Mouse (Mus musculus) frontal cortex, postnatal 36 days (tissue): ENCODE data around the gene Nkx1-1.

Experiments
- DNase-seq, 2 experiments: peaks; one replicate each; pipeline ENCODE4 v3.0.0; 2022; ENCODE audit warnings: low spot score in 2 of 2

Nkx1-1 gene

GRCm38 (mm10) chr5:33433201-33434138, at the start of gene Nkx1-1:
Gene Nkx1-1, minus strand, starts transcription at chr5:33433976.
- no peak for DNase-seq

- DNase-seq, result no peak
These were observed 47.5 kb upstream of the Nkx1-1 start for GRCm38 (mm10) chr5:33481318-33481685.

- DNase-seq, result no peak
These were observed 47.0 kb upstream of the Nkx1-1 start for GRCm38 (mm10) chr5:33480582-33481317.

- DNase-seq, result no peak
These were observed 31.7 kb upstream of the Nkx1-1 start for GRCm38 (mm10) chr5:33465464-33465863.

- no peak for DNase-seq
These were observed 30.6 kb upstream of the Nkx1-1 start for GRCm38 (mm10) chr5:33464390-33464789.

GRCm38 (mm10) chr5:33459111-33459510, 25.3 kb upstream of the Nkx1-1 start:
- DNase-seq, result no peak

- no peak for DNase-seq
These were observed 24.4 kb upstream of the Nkx1-1 start for GRCm38 (mm10) chr5:33458132-33458622.

- DNase-seq, result no peak
These were observed 22.0 kb upstream of the Nkx1-1 start for GRCm38 (mm10) chr5:33455737-33456136.

- DNase-seq, result no peak
These were observed 10.0 kb upstream of the Nkx1-1 start for GRCm38 (mm10) chr5:33443794-33444193.

GRCm38 (mm10) chr5:33442927-33443710, 9.3 kb upstream of the Nkx1-1 start:
- DNase-seq, result peak; percentile 33 to 39

GRCm38 (mm10) chr5:33438214-33438613, 4.4 kb upstream of the Nkx1-1 start:
- DNase-seq, result peak; percentile 46 to 54

- DNase-seq, result no peak
These were observed 2.2 kb upstream of the Nkx1-1 start for GRCm38 (mm10) chr5:33435941-33436340.

- DNase-seq, result no peak
These were observed 1.4 kb upstream of the Nkx1-1 start for GRCm38 (mm10) chr5:33435151-33435550.

GRCm38 (mm10) chr5:33434141-33434780, 485 bp upstream of the Nkx1-1 start:
- DNase-seq, result no peak

GRCm38 (mm10) chr5:33432057-33432935, 1.5 kb downstream of the Nkx1-1 start:
- no peak for DNase-seq

GRCm38 (mm10) chr5:33431173-33432005, 2.4 kb downstream of the Nkx1-1 start:
- no peak for DNase-seq

GRCm38 (mm10) chr5:33430511-33431172, 3.1 kb downstream of the Nkx1-1 start:
- no peak for DNase-seq

GRCm38 (mm10) chr5:33430106-33430505, 3.7 kb downstream of the Nkx1-1 start:
- DNase-seq, result no peak

- no peak for DNase-seq
These were observed 6.3 kb downstream of the Nkx1-1 start for GRCm38 (mm10) chr5:33427461-33427860.
